Mouse (Mus musculus) ovary, postnatal 10 days (tissue): Measurements from ENCODE around the gene Tsen54.

ENCODE experiments used
- DNase-seq: peaks from one replicate; pipeline ENCODE4 v3.0.0; 2022; ENCODE audit warnings: low spot score

The Tsen54 gene

GRCm38 (mm10) chr11:115814605-115815450 is at the start of gene Tsen54:
Tsen54 (plus strand) TSS chr11:115814724.
- peak; percentile 74 for DNase-seq

DNA sequence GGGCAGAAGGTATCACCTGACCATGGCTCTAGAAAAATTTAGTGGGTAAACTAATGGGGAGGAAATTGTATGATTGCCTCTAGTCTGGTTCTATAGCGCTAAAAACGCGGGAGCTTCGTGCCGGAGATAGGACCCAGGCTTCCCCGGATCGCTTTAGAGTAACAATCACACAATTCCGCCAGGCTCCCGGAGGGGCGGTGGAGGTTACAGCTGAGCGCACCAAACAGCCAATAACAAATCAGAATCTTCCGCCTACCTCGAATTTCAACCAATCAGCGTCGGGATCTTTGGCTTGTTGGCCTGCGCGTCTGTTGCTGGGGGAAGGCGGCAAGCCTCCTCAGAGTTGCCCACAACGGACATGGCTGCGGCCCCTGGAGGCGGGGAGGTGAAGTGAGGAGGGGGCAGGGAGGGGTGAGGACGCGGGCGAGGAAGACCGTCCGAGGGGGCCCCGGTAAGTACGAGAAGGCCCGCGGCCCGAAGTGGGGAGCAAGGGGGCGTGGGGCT is 49.4 kb upstream of the Tsen54 start, which contains the start of gene Tmem94:
Gene Tmem94, plus strand, starts transcription at position 331 of the 504 bp plus-strand sequence.
- DNase-seq: peak; percentile 96

DNA sequence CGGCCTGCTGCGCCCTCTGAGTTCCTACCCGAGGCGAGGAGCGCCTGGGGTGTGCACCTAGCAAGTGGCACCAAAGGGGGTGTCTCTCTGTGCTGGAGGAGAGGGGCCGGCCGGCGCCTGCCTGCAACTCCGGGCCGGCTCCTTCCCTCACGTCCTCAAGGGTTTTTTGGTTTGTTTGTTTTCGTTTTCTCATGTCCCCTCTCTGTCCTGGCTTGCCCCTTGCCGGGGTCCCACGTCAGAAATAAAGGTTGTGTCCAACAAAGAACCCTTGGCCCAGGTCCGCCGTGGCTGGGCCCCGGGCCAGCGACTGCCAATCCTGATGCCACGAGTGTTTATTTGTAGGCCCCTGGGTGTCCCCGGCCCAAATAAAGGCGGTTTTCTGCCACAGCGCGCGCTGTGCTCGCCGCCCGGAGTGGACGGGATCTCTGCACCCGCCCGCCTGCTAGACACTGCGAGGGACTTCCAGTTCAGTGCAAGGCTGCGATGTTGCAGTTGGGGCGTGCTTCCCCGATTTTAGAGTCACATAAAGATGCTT is 48.9 kb upstream of the Tsen54 start:
- DNase-seq: no peak

- DNase-seq: no peak
Measured at GRCm38 (mm10) chr11:115766356-115766943, 48.1 kb upstream of the Tsen54 start.

DNA sequence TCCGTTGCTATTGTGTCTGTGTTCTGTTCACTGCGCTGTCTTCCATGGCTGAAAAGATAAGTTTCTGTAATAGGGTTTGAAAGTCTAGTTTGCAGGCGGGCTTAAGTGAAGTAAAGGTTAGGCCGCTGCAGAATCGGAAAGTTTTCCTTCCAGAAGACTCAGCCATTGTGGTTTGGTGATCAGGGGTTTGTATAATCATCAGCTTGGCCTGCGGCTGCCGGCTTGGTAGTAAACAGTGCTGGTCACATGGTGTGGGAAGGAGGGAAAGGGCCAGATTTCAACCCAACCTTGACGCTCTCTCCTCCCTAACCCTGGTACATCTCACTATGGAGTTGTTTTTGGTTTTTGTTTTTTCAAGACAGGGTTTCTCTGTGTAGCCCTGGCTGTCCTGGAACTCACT is 47.5 kb upstream of the Tsen54 start:
- DNase-seq: no peak

- no peak for DNase-seq
Measured at GRCm38 (mm10) chr11:115768896-115769295, 45.6 kb upstream of the Tsen54 start.

DNA sequence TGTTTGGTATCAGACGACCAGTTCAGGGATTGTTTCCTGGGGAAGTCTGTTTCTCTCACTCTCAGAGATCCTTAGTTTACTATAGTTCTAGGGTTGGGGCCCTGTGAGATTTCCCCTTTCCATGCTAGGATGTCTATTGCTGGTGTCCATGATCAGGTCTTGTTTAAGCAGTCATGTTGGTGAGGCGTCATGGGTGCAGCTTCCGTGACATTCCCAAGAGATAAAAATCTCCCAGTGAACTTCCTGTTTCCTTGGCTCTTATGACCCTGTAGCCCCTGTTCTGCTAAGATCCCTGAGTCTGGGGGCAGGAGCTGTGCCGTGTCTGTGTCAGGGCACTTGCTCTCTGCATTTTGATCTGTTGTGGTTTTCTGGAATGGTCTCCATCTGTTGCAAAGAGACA is 39.9 kb upstream of the Tsen54 start:
- no peak for DNase-seq

DNA sequence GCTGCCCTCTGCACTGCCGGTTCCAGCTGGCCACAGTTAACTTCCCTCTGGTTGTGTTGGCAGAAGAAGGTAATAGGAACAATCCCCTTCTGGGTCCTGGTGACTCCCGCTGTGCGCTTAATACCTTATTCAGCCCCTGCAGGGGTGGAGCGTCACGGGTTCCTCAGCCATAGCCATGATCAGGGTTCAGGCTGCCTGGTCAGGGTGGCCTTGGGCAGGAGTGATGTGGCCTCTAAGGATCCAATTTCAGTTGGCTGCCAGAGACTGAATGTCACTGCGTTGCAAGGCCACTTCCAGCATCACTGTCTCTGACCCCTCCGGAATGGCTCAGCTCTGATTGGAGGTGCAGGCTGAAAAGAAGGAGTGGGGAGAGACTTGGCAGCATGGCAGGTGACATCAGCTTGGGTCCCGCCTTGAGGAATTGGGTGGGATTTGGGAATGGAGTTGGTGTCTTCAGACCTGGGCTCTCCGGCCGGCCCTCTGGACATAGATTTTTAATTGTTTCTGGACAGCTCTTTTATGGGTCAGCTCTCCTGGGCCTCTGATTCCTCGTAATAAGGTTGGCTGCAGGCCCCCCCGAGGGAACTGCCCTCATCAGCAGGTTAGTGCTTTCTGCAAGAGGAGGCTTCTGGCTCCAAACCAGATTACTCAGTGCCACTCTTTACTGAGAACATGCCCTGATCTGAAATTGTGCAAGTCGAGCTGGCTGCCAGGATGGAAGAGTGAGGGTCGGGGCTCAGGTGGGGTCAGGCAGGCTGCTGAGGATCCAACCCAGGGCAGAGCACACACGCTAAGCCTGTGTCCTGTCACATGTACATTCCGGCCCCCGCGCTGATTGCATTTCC is 38.5 kb upstream of the Tsen54 start:
- peak; percentile 28 for DNase-seq

- no peak for DNase-seq
Measured at GRCm38 (mm10) chr11:115776954-115777353, 37.6 kb upstream of the Tsen54 start.

DNA sequence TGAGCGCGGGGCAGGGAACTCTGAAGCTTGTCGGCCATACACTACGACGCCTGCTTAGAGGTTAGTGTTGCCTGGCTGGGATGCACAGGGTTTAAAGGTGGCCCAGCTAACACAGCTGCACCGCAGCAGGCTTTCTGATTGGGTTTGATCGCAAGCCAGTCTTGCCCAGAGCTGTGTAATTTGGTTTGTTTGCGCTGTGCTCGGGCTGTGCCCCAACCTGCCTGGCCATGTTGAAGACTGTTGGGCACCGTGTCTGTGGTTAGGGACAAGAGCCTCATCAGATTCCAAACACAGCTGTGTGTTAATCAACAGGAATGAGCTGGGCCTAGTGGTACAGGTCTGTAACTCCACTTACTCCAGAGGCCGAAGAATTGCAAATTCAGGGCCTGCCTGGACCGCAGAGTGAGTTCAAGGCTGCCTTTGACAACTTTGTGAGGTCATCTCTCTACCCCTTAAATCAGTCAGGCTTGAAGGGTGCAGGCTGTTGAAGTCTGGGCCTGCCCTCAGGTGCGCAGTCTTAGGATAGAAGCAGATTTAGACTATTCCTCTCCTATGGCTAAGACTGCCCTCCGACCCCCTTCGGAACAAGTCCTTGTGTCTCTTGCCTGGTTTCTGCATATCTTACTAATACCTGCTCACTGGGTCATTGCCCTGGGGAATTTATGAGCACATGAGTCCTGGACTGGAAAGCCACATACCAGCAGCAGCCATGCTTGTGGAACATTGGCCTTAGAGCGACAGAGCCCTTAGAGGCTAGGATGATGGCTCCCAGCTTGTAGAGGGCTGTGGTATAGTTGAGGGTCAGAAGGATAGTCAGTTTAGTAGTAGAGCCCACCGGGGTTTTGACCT is 36.8 kb upstream of the Tsen54 start:
- DNase-seq: no peak

GRCm38 (mm10) chr11:115779038-115779571 is 35.4 kb upstream of the Tsen54 start:
- peak; percentile 40 for DNase-seq

GRCm38 (mm10) chr11:115780141-115781070 is 34.1 kb upstream of the Tsen54 start:
- DNase-seq: no peak

- no peak for DNase-seq
Measured at GRCm38 (mm10) chr11:115786473-115786872, 28.1 kb upstream of the Tsen54 start.

GRCm38 (mm10) chr11:115789787-115790186 is 24.7 kb upstream of the Tsen54 start:
- DNase-seq: no peak

GRCm38 (mm10) chr11:115791919-115792318 is 22.6 kb upstream of the Tsen54 start:
- no peak for DNase-seq

DNA sequence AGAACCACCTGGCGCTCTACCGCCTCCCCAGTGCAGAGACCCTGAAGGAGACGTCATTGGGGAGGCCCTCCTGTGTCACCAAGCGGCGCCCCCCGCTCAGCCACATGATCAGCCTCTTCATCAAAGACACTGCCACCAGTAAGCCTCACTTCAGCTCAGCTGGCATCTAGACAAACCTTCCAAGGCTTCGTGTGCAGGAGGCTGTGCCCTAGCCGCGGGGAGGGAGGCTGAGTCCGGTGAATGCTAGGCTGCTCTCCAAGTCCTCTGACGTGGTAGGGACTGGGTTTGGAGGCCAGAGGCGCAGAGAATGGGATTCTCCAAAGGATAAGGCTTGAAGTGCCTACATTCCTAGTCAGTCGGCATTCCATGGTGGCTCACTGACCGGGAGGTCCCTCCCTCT is 22.2 kb upstream of the Tsen54 start:
- DNase-seq: no peak

DNA sequence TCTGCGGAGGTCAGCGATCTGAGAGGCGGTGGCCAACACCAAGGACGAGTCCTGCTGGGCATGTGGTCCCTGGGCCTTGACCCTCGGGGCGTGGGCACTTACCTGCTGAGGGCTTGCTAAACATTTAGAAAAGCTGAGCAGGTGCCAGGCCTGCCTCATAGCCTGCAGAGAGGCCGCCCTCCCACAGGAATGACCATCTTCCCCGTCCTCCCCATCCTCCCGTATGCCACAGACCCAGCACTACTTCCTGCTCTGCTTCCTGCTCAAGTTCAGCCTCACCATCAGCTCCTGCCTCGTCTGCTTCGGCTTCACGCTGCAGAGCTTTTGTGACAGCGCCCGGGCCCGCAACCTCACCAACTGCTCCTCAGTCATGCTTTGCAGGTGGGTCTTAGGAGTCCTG is 17.6 kb upstream of the Tsen54 start:
- no peak for DNase-seq

- no peak for DNase-seq
Measured at GRCm38 (mm10) chr11:115797665-115798064, 16.9 kb upstream of the Tsen54 start.

GRCm38 (mm10) chr11:115800981-115801380 is 13.5 kb upstream of the Tsen54 start:
- no peak for DNase-seq
